Mouse (Mus musculus) limb, embryonic 14.5 days (tissue): Measurements from ENCODE around the gene Sema3g. TPM values are rescaled to one million over a fixed set of nuclear protein-coding genes. Genes with fewer than 3 reads are reported as not detected.

ENCODE experiments used
- ATAC-seq: fragments of 200-750 bp; cut with Nextera tagmentation; 2 replicates; pipeline ENCODE4 v1.8.0; 2017; ENCODE audit warnings: low read depth, moderate number of reproducible peaks, moderate TSS enrichment; ENCODE audit not compliant: low FRiP score
- DNase-seq: peaks from one replicate; pipeline ENCODE4 v3.0.0-alpha.2; 2015; ENCODE audit warnings: low spot score
- H3K27ac ChIP-seq: fragments of 300-500 bp; sonication (generic); replicated peaks from 2 replicates; pipeline ENCODE4 v1.5.1; 2014; ENCODE audit warnings: low read depth, mild to moderate bottlenecking, low read length, moderate library complexity, mixed read lengths
- H3K27me3 ChIP-seq: fragments of 300-500 bp; sonication (generic); 2 replicates; pipeline ENCODE4 v1.6.1; 2014; ENCODE audit warnings: low read length, mixed read lengths; ENCODE audit not compliant: control insufficient read depth, insufficient read depth
- H3K36me3 ChIP-seq: fragments of 300-500 bp; sonication (generic); 2 replicates; pipeline ENCODE4 v1.6.1; 2014; ENCODE audit warnings: mild to moderate bottlenecking, low read length, moderate library complexity, mixed read lengths; ENCODE audit not compliant: control insufficient read depth, insufficient read depth
- H3K4me1 ChIP-seq: fragments of 300-500 bp; sonication (generic); 2 replicates; pipeline ENCODE4 v1.6.1; 2014; ENCODE audit warnings: antibody characterized with exemption, low read length, mixed read lengths; ENCODE audit not compliant: control insufficient read depth, insufficient read depth
- H3K4me2 ChIP-seq: fragments of 300-500 bp; sonication (generic); replicated peaks from 2 replicates; pipeline ENCODE4 v1.6.1; 2014; ENCODE audit warnings: low read depth, mild to moderate bottlenecking, low read length, moderate library complexity; ENCODE audit not compliant: severe bottlenecking
- H3K4me3 ChIP-seq: fragments of 300-500 bp; sonication (generic); replicated peaks from 2 replicates; pipeline ENCODE4 v1.5.1; 2014; ENCODE audit warnings: low read length
- H3K9ac ChIP-seq: fragments of 300-500 bp; sonication (generic); 2 replicates; pipeline ENCODE4 v1.6.1; 2014; ENCODE audit warnings: mild to moderate bottlenecking, low read depth, low read length, moderate library complexity; ENCODE audit not compliant: severe bottlenecking
- H3K9me3 ChIP-seq: fragments of 300-500 bp; sonication (generic); 2 replicates; pipeline ENCODE4 v1.6.1; 2016; ENCODE audit warnings: low read length; ENCODE audit not compliant: control insufficient read depth
- POLR2A ChIP-seq: fragments of 200-500 bp; IDR thresholded peaks from 2 replicates; pipeline ENCODE4 v1.8.0; 2012; ENCODE audit warnings: inconsistent platforms, mild to moderate bottlenecking, moderate library complexity, borderline replicate concordance; ENCODE audit not compliant: insufficient read depth, insufficient read length; ENCODE audit errors: extremely low read depth
- WGBS: fragments of 180-500 bp; shearing (Covaris S2); extraction: QIAGEN DNeasy Blood & Tissue Kit; methylation state at CpG from one replicate; pipeline ENCODE4 v1.1.7; 2014; 5-methylcytosine and 5-hydroxymethylcytosine counted together
- polyA plus RNA-seq, 2 experiments: library from polyadenylated mRNA; depleted of rRNA in 1 of 2; stranded (reverse) in 1 of 2; unstranded in 1 of 2; fragments of >200 nt; fragmentation: Nextera tagmentation in 1 of 2; extraction: Ambion mirVana in 1 of 2; gene quantifications; 2 replicates each; pipeline versions ENCODE4 v1.2.1 to v1.2.3; 2012 to 2014

Gene Sema3g
- polyA plus RNA-seq, 2 experiments: 0.25 to 3.7 TPM

DNA sequence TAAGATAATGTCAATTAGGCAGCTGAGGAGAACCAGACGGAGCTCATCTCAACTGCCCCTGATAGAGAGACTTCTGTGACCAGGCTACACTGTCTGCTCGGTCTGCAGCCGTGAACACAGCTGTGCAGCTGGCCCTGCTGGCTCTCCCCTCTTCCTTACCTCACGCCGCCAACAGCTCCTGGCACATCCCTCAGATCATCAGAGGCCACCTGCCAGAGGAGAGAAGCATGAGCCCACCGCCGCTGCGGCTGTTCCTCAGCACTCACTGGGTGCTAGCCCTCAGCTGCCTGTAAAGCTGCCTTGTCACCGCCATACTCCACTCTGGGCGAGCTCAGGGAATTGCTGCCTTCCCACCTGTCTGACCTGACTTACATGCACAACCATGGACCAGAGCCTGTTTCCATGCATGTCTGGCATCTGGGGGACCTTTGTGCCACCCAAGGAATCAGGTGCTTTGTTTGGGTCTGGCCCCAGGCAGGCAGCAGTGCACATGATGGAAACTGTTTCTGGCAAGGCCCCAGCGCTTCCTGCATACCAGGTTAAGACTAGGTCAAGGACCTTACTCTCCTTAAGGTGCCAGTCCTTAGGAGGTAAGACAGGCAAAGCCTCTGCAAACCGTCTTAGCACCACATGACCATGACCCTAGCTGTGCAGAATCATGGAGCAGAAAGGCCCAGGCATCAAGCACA is 37.8 kb upstream of the Sema3g start:
- Histone ChIP-seq H3K9me3 (no peaks in the 10 kb centered on the region), H3K4me3 (no peak overlapping the region), H3K27me3 (no peaks in the 10 kb centered on the region), H3K27ac (no peak overlapping the region), H3K9ac (no peak overlapping the region), H3K4me2 (no peak overlapping the region), H3K4me1 (no peaks in the 10 kb centered on the region), H3K36me3 (peaks cover 98% of the 10 kb centered on the region)
- DNase-seq (no peak), ATAC-seq (no peak)
- TF ChIP-seq POLR2A: no peak
- 91% methylated on average over 12 of the region's 12 CpGs for WGBS

DNA sequence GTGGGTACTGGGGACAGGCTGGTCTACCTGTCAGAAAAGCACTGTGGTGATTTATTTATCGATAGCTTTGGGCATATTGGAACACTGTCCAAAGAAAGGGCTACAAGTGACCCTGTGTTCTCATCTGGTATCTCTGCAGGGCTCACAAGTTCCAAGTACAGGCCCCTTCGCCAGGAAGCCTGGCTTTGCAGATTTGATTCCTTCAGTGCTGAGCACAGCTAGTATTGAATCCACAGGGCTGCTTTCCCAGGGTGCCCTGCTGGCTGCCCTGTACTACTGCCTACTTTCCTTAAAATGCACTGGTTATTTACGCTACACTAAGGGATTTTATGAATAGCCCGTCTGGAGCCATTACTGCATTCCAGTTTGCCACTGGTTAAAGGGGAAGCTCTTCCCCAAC is 36.1 kb upstream of the Sema3g start:
- no peak overlapping the region for H3K4me2 ChIP-seq
- H3K9ac ChIP-seq: no peak overlapping the region
- ATAC-seq (no peak), DNase-seq (no peak)
- H3K4me3 ChIP-seq: no peak overlapping the region
- no peak for TF ChIP-seq POLR2A
- no peaks in the 10 kb centered on the region for H3K4me1 ChIP-seq
- peaks cover 98% of the 10 kb centered on the region for H3K36me3 ChIP-seq
- no peak overlapping the region for H3K27ac ChIP-seq
- H3K9me3 ChIP-seq: no peaks in the 10 kb centered on the region
- H3K27me3 ChIP-seq: no peaks in the 10 kb centered on the region
- 86% methylated on average over 4 of the region's 4 CpGs for WGBS

DNA sequence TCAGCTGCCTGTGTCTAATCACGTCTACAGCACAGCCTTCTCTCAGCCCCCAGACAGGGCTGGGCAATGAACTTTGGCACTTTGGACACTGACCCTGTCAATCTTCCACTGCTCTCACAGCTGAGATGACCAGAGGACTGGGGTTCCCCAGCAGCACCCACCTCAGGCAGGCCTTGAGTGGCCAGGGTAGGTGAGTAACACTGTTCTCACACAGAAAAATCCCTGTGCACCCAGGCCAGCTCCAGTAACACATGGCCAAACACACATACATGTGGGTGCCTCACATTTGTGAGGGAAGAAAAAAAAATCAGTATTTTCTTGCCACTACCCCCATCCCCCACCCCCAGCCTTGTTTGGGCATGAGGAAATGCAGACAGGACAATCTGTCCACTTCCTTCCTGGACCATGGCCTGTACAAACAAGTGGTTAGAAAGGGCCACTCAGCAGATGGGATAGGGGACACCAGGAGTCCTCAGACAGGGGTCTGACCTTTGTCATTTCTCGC is 34.8 kb upstream of the Sema3g start:
- TF ChIP-seq POLR2A: no peak
- Histone ChIP-seq H3K4me2 (no peak overlapping the region), H3K4me1 (no peaks in the 10 kb centered on the region), H3K4me3 (no peak overlapping the region), H3K27ac (no peak overlapping the region), H3K27me3 (no peaks in the 10 kb centered on the region), H3K9ac (no peak overlapping the region), H3K36me3 (peaks cover 98% of the 10 kb centered on the region), H3K9me3 (no peaks in the 10 kb centered on the region)
- DNase-seq (no peak), ATAC-seq (0 out of 2 replicates have a peak, but pooled peaks have one; percentile 9)
- 68% methylated on average over 2 of the region's 2 CpGs for WGBS

DNA sequence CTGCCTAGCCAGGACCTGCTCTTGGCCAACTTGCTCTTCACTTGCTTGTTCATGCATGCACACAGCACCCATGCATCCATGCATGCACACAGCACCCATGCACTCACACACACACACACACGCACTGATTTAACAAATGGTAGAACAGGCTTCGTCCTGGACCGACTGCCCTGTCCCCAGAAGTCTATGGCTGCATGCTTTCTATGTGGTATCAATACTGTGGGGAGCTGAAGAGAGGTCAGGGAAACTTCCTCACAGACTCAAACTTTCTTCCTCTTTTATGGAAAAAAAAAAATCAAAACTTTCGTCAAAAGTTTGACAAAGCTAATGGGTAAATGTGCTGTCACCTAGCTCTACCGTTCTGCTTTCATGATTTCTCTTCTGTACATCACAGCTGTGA is 34.1 kb upstream of the Sema3g start:
- Histone ChIP-seq H3K4me1 (no peaks in the 10 kb centered on the region), H3K27me3 (no peaks in the 10 kb centered on the region), H3K9me3 (no peaks in the 10 kb centered on the region), H3K36me3 (peaks cover 100% of the 10 kb centered on the region), H3K4me3 (no peak overlapping the region), H3K27ac (no peak overlapping the region), H3K9ac (no peak overlapping the region), H3K4me2 (no peak overlapping the region)
- ATAC-seq: no peak
- 91% methylated on average over 5 of the region's 5 CpGs for WGBS
- DNase-seq: no peak
- TF ChIP-seq POLR2A: no peak

DNA sequence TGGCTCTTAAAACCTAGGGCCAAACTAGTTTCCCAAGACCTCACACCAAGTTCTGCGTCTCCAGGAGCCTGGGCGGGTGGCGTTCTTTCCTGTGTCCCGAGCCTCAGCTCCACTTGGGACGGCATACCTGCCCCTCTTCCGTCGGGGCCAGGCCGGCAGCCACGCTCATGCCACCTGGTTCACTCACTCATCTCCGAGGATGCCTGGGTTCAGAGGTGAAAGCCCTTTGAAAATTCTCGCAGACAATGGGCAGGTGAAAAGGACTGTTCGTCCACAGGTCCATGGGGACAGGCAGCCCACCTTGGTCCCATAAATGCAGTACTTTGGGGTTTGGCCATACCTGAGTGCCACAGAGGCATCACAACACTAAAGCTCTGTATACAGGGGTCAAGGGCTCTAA is 33.5 kb upstream of the Sema3g start:
- H3K9ac ChIP-seq: no peak overlapping the region
- H3K36me3 ChIP-seq: peaks cover 100% of the 10 kb centered on the region
- no peak for ATAC-seq
- H3K27ac ChIP-seq: no peak overlapping the region
- H3K4me2 ChIP-seq: no peak overlapping the region
- no peak overlapping the region for H3K4me3 ChIP-seq
- 93% methylated on average over 12 of the region's 12 CpGs for WGBS
- H3K27me3 ChIP-seq: no peaks in the 10 kb centered on the region
- DNase-seq: no peak
- no peaks in the 10 kb centered on the region for H3K9me3 ChIP-seq
- no peak for TF ChIP-seq POLR2A
- no peaks in the 10 kb centered on the region for H3K4me1 ChIP-seq

DNA sequence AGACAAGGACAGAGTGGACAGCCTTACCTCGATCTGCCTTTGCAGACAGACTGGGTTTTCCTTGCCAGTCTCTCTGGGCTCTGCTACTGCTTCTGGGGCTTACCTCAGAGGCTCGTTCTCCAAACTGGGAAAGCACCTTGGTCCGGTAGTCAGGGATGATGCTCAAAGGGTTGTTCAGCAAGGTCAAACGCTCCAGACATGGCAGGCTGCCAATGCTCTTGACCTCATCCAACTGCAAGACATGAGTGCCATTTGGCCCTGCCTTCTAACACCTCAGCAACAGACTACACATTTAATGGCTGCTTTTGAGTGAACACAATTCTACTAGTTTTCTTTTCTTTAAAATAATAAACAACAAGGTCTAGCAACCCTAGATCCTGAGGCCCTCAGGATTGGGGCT is 31.0 kb upstream of the Sema3g start:
- TF ChIP-seq POLR2A: no peak
- Histone ChIP-seq H3K27ac (no peak overlapping the region), H3K9ac (no peak overlapping the region), H3K27me3 (no peaks in the 10 kb centered on the region), H3K4me2 (no peak overlapping the region), H3K4me1 (no peaks in the 10 kb centered on the region), H3K36me3 (peaks cover 100% of the 10 kb centered on the region), H3K4me3 (no peak overlapping the region), H3K9me3 (no peaks in the 10 kb centered on the region)
- ATAC-seq: no peak
- DNase-seq: no peak
- 85% methylated on average over 4 of the region's 4 CpGs for WGBS
